Mouse (Mus musculus): ENCODE data around the gene Olfr799. TPM values are rescaled to one million over a fixed set of nuclear protein-coding genes. Genes with fewer than 3 reads are reported as not detected.

Gene Olfr799
- not detected in 2 replicates for polyA plus RNA-seq (2016; fragmentation: Nextera tagmentation; extraction: Ambion mirVana)

DNA sequence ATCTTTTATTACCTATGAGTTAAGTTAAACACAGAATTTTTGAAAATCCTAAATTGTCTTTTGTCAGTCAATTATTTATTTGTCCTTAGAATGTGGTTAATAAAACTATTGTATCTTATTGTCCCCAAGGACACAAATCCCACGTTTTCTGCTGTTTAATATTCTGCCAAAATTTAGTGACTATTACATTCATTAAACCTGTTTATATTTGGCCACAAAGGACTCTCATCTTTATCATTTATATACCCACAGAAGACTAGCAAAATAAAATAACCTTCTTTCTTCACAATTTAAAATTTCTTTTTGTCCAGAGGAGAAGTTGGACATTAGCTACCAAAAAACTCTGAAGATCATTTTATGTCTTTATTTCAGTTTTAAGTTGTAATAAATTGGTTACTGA is at the start of gene Olfr799:
Gene Olfr799 (plus strand): TSS at position 301 of the 400 bp plus-strand sequence.
- H3K9me3 ChIP-seq = no peaks in the 10 kb centered on the region
- no peaks in the 10 kb centered on the region for H3K4me1 ChIP-seq
- no peak for DNase-seq (ENCODE audit: low spot score)
- no peak within 1 kb of the TSS for H3K4me3 ChIP-seq
- no peaks in the 10 kb centered on the region for H3K36me3 ChIP-seq (replicated peaks)
- no peak within 1 kb of the TSS for H3K27ac ChIP-seq (replicated peaks)
- no peaks in the 10 kb centered on the region for H3K27me3 ChIP-seq (replicated peaks; ENCODE audit: low read depth, poor library complexity, severe bottlenecking)
- 43% methylated on average over 1 of the region's 1 CpGs for WGBS

DNA sequence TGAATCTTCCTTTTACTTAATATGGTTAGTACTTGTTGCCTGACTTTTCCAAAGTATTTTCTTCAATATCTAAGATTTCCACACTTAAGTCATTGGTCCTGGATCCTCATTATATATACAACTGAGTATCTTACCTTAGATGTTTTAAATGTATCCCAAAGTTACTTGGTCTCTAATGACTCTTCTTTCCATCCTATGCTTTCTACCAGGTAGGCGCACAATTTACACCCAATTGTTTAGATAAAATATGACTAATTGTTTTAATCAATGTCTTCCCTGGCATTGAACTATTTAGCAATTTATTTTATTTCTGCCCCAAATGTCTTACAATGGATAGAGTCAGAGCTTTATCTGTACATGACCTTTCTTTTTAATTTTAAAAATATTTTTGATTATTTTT is 24.8 kb upstream of the Olfr799 start, which contains the start of gene Olfr796:
Gene Olfr796 (minus strand): TSS at position 101 of the 400 bp plus-strand sequence.
- no peaks in the 10 kb centered on the region for H3K36me3 ChIP-seq (replicated peaks)
- H3K4me1 ChIP-seq = no peaks in the 10 kb centered on the region
- DNase-seq (ENCODE audit: low spot score) = no peak
- H3K9me3 ChIP-seq = no peaks in the 10 kb centered on the region
- no peak within 1 kb of the TSS for H3K4me3 ChIP-seq
- WGBS = 94% methylated on average over 1 of the region's 1 CpGs
- H3K27ac ChIP-seq (replicated peaks) = no peak within 1 kb of the TSS
- H3K27me3 ChIP-seq (replicated peaks; ENCODE audit: low read depth, poor library complexity, severe bottlenecking) = no peaks in the 10 kb centered on the region

DNA sequence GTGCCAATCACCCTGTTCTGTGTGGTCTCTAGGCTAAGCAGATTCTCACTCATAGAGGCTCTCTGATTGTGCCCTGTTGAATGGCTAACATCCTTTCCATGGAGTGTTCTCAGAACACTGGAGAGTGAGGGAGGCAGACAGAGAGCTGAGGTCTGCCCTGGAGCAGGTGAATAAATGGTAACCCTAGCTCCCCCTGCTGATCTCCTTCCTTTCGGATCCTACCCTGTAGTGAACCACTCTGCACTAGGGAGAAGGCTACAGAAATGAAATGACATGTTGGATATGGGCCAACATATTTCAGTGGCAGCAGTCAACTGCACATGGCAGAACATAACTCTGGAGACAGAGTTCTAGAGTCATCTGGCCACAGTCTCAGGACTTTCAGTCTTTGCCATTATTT is 15.6 kb upstream of the Olfr799 start:
- H3K36me3 ChIP-seq (replicated peaks) = no peaks in the 10 kb centered on the region
- H3K9me3 ChIP-seq = no peaks in the 10 kb centered on the region
- no peak for DNase-seq (ENCODE audit: low spot score)
- no peak overlapping the region for H3K4me3 ChIP-seq
- H3K4me1 ChIP-seq = no peaks in the 10 kb centered on the region
- 9% methylated on average over 1 of the region's 1 CpGs for WGBS
- no peak overlapping the region for H3K27ac ChIP-seq (replicated peaks)
- no peaks in the 10 kb centered on the region for H3K27me3 ChIP-seq (replicated peaks; ENCODE audit: low read depth, poor library complexity, severe bottlenecking)

DNA sequence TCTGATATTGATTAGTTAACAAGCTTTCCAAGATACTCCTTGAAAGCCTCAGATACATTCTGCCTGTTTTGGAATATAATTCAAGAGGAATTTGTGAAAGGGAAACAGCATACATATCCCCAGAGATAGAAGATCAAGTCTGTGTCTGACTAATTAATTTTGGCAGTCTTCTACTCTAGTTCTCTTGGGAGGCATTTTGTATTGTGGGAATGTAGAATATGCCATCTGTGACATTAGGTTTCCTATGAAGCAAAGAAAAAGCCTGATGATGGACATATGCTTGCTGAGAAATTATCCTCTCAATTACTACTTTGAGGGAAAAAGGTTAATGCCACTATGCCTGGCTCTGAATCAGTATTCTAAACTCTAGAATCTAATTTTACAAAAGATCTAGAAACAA is 14.0 kb upstream of the Olfr799 start:
- H3K27me3 ChIP-seq (replicated peaks; ENCODE audit: low read depth, poor library complexity, severe bottlenecking) = no peaks in the 10 kb centered on the region
- no peaks in the 10 kb centered on the region for H3K9me3 ChIP-seq
- H3K27ac ChIP-seq (replicated peaks) = no peak overlapping the region
- no peaks in the 10 kb centered on the region for H3K36me3 ChIP-seq (replicated peaks)
- H3K4me3 ChIP-seq = no peak overlapping the region
- DNase-seq (ENCODE audit: low spot score) = no peak
- no peaks in the 10 kb centered on the region for H3K4me1 ChIP-seq

DNA sequence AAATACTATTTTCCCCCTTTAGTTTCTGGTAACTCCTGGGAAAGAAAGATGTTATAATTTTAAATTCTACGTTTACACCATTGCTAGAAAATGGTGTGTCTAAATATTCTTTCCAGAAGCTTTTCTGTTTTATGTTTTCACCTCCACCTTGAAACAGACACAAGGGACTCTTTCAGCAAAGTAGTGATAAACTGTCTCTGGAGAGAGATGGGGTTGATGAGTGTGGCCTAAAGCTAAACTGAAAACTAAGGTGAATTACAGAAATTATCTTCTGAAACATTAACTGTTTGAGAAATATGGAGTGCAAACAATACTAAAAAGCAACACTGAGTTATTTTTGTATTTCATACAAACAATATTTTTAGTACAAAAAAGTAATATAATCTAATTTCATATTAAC is 9.4 kb upstream of the Olfr799 start, which contains the start of gene Olfr798:
Gene Olfr798 (minus strand): TSS at position 101 of the 400 bp plus-strand sequence.
- Histone ChIP-seq H3K27me3 (replicated peaks; ENCODE audit: low read depth, poor library complexity, severe bottlenecking) (no peaks in the 10 kb centered on the region), H3K27ac (replicated peaks) (no peak within 1 kb of the TSS), H3K4me3 (no peak within 1 kb of the TSS), H3K4me1 (no peaks in the 10 kb centered on the region), H3K9me3 (no peaks in the 10 kb centered on the region), H3K36me3 (replicated peaks) (no peaks in the 10 kb centered on the region)
- 80% methylated on average over 1 of the region's 1 CpGs for WGBS
- DNase-seq (ENCODE audit: low spot score) = no peak

DNA sequence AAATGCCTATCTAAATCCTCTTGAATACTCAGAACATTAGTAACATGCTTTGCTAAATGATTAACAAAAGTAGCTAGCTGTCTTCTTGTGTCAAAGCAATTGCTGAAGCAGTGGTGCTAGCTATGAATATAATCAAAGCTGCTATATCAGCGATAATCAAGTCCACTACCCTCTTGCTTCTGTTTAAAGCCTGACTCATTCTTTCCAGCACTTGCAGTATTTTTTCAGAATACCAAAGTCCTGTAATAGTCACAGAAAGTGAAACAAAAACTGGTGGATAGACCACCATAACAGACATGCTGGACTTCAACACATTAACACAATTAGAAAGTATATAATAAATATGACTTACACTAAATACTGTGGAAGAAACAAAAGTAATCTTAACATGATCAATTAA is 14.5 kb downstream of the Olfr799 start:
- DNase-seq (ENCODE audit: low spot score) = no peak
- Histone ChIP-seq H3K27ac (replicated peaks) (no peak overlapping the region), H3K9me3 (no peaks in the 10 kb centered on the region), H3K4me1 (no peaks in the 10 kb centered on the region), H3K27me3 (replicated peaks; ENCODE audit: low read depth, poor library complexity, severe bottlenecking) (no peaks in the 10 kb centered on the region), H3K36me3 (replicated peaks) (no peaks in the 10 kb centered on the region), H3K4me3 (no peak overlapping the region)
- WGBS = 87% methylated on average over 1 of the region's 1 CpGs

DNA sequence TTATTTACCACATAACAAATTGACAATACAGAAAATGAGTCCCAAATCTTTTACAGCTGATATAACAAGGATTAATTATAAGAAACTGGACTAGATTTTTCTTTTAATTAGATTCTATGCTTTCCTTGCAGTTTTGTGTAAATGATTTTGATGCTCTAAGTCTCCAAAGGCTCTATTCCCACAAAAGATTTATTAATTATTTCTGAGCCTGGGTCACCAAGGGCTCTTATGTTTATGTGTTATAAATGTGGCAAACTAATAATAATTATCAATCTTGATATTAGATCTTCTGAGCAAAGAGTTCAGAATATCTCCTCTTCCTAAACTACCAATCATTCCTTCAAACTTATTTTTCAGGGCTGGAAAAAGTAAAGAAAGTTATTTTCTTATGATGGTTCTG is 20.1 kb downstream of the Olfr799 start, which contains the start of gene Olfr800:
Gene Olfr800 (plus strand): TSS at position 301 of the 400 bp plus-strand sequence.
- DNase-seq (ENCODE audit: low spot score) = no peak
- Histone ChIP-seq H3K9me3 (no peaks in the 10 kb centered on the region), H3K27ac (replicated peaks) (no peak within 1 kb of the TSS), H3K4me3 (no peak within 1 kb of the TSS), H3K36me3 (replicated peaks) (no peaks in the 10 kb centered on the region), H3K27me3 (replicated peaks; ENCODE audit: low read depth, poor library complexity, severe bottlenecking) (no peaks in the 10 kb centered on the region), H3K4me1 (no peaks in the 10 kb centered on the region)

DNA sequence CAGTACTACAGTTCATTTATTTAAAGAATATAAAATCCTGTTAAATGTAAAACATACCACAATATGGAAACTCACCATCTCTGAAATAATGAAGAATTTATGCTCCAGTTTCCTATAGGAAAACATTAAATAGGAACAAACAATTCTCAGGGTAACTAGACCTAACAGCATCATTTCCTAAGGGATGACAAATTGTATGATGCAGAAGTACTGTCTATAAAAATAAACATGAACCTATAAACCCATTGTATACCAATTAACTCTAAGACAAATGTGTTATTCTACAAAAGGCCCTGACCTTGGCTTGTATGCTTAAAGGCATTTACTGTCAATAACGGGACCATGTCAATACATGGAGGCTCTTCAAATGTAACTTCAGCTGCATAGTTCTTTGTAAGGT is 36.5 kb downstream of the Olfr799 start, which contains the start of gene Olfr801:
Gene Olfr801 (minus strand): TSS at position 101 of the 400 bp plus-strand sequence.
- Histone ChIP-seq H3K9me3 (no peaks in the 10 kb centered on the region), H3K36me3 (replicated peaks) (no peaks in the 10 kb centered on the region), H3K27ac (replicated peaks) (no peak within 1 kb of the TSS), H3K27me3 (replicated peaks; ENCODE audit: low read depth, poor library complexity, severe bottlenecking) (no peaks in the 10 kb centered on the region), H3K4me3 (no peak within 1 kb of the TSS), H3K4me1 (no peaks in the 10 kb centered on the region)
- 68% methylated on average over 1 of the region's 1 CpGs for WGBS
- DNase-seq (ENCODE audit: low spot score) = no peak

DNA sequence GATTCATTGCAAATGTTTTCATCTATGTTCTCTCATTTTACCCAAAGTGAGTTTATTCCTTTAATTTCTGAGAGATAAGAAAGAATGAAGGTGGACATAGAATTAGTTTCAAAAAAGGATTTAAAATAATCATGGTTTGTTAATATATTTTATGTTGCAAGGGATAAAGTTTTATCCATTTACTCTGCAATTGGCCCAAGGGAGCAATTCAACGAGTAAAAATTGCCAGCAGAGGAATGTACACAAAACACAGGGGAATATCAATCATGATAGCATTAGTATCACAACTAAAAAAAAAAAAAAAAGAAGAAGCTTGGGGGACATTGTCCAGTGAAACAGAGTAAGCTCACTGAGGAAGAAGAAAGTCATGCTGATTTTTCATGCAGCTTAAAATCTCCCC is 50.8 kb downstream of the Olfr799 start, which contains the start of gene Olfr802:
Gene Olfr802 (minus strand): TSS at position 101 of the 400 bp plus-strand sequence.
- WGBS = 80% methylated on average over 1 of the region's 1 CpGs

DNA sequence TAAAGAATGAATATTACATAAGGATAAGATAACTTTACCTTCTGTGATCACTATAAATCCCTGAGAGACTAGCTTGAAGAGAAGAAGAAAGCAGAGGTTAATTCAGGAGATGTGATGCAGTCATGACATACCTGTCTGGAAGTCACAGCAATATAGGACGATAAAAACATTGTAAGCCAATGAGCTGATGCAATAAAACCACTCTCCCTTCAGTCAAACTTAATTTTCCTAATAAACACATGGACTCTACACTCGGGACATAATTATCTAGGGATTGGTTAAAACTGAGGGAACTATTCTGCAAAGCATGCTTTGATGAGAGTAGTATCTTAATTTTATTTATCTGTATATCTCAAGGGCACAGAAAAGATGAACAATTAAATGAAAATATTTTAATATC is 56.9 kb downstream of the Olfr799 start, which contains the start of gene Olfr803:
Gene Olfr803 (minus strand): TSS at position 101 of the 400 bp plus-strand sequence.
- Histone ChIP-seq H3K4me1 (no peaks in the 10 kb centered on the region), H3K27me3 (replicated peaks; ENCODE audit: low read depth, poor library complexity, severe bottlenecking) (no peaks in the 10 kb centered on the region), H3K36me3 (replicated peaks) (no peaks in the 10 kb centered on the region), H3K9me3 (no peaks in the 10 kb centered on the region), H3K27ac (replicated peaks) (no peak within 1 kb of the TSS), H3K4me3 (no peak within 1 kb of the TSS)
- DNase-seq (ENCODE audit: low spot score) = no peak
- 76% methylated on average over 2 of the region's 2 CpGs for WGBS

More for the DNA sequence above, 50.8 kb downstream of the Olfr799 start, which contains the start of gene Olfr802:
- Histone ChIP-seq H3K27me3 (replicated peaks; ENCODE audit: low read depth, poor library complexity, severe bottlenecking) (no peaks in the 10 kb centered on the region), H3K9me3 (no peaks in the 10 kb centered on the region), H3K36me3 (replicated peaks) (no peaks in the 10 kb centered on the region), H3K27ac (replicated peaks) (no peak within 1 kb of the TSS), H3K4me1 (no peaks in the 10 kb centered on the region), H3K4me3 (no peak within 1 kb of the TSS)
- DNase-seq (ENCODE audit: low spot score) = no peak

Other genes with a start within 250 kb of the Olfr799 start
- not detected in 2 replicates for gene Olfr785, start 232.1 kb upstream of the Olfr799 start, polyA plus RNA-seq (2016; fragmentation: Nextera tagmentation; extraction: Ambion mirVana)
- gene Olfr786, start 210.2 kb upstream of the Olfr799 start, polyA plus RNA-seq (2016; fragmentation: Nextera tagmentation; extraction: Ambion mirVana) = not detected in 2 replicates
- not detected in 2 replicates for gene Olfr787, start 175.6 kb upstream of the Olfr799 start, polyA plus RNA-seq (2016; fragmentation: Nextera tagmentation; extraction: Ambion mirVana)
- gene Olfr788, start 166.5 kb upstream of the Olfr799 start, polyA plus RNA-seq (2016; fragmentation: Nextera tagmentation; extraction: Ambion mirVana) = not detected in 2 replicates
- not detected in 2 replicates for gene Olfr789, start 152.7 kb upstream of the Olfr799 start, polyA plus RNA-seq (2016; fragmentation: Nextera tagmentation; extraction: Ambion mirVana)
- gene Olfr790, start 139.0 kb upstream of the Olfr799 start, polyA plus RNA-seq (2016; fragmentation: Nextera tagmentation; extraction: Ambion mirVana) = not detected in 2 replicates
- not detected in 2 replicates for gene Olfr791, start 115.7 kb upstream of the Olfr799 start, polyA plus RNA-seq (2016; fragmentation: Nextera tagmentation; extraction: Ambion mirVana)
- gene Olfr792, start 98.3 kb upstream of the Olfr799 start, polyA plus RNA-seq (2016; fragmentation: Nextera tagmentation; extraction: Ambion mirVana) = not detected in 2 replicates
- gene Olfr794, start 69.8 kb upstream of the Olfr799 start, polyA plus RNA-seq (2016; fragmentation: Nextera tagmentation; extraction: Ambion mirVana) = not detected in 2 replicates
- gene Olfr796, start 24.9 kb upstream of the Olfr799 start, polyA plus RNA-seq (2016; fragmentation: Nextera tagmentation; extraction: Ambion mirVana) = not detected in 2 replicates
- gene Olfr798, start 9.6 kb upstream of the Olfr799 start, polyA plus RNA-seq (2016; fragmentation: Nextera tagmentation; extraction: Ambion mirVana) = not detected in 2 replicates
- not detected in 2 replicates for gene Olfr800, start 20.2 kb downstream of the Olfr799 start, polyA plus RNA-seq (2016; fragmentation: Nextera tagmentation; extraction: Ambion mirVana)
- gene Olfr801, start 36.4 kb downstream of the Olfr799 start, polyA plus RNA-seq (2016; fragmentation: Nextera tagmentation; extraction: Ambion mirVana) = not detected in 2 replicates
- 0.04 TPM in 1 of 2 replicates, not detected in the other for gene Olfr802, start 50.7 kb downstream of the Olfr799 start, polyA plus RNA-seq (2016; fragmentation: Nextera tagmentation; extraction: Ambion mirVana)
- not detected in 2 replicates for gene Olfr803, start 56.8 kb downstream of the Olfr799 start, polyA plus RNA-seq (2016; fragmentation: Nextera tagmentation; extraction: Ambion mirVana)
- gene Olfr804, start 65.7 kb downstream of the Olfr799 start, polyA plus RNA-seq (2016; fragmentation: Nextera tagmentation; extraction: Ambion mirVana) = not detected in 2 replicates
- not detected in 2 replicates for gene Olfr805, start 91.9 kb downstream of the Olfr799 start, polyA plus RNA-seq (2016; fragmentation: Nextera tagmentation; extraction: Ambion mirVana)
- not detected in 2 replicates for gene Olfr806, start 104.4 kb downstream of the Olfr799 start, polyA plus RNA-seq (2016; fragmentation: Nextera tagmentation; extraction: Ambion mirVana)
- not detected in 2 replicates for gene Olfr807, start 120.3 kb downstream of the Olfr799 start, polyA plus RNA-seq (2016; fragmentation: Nextera tagmentation; extraction: Ambion mirVana)
- not detected in 2 replicates for gene Olfr808, start 128.0 kb downstream of the Olfr799 start, polyA plus RNA-seq (2016; fragmentation: Nextera tagmentation; extraction: Ambion mirVana)
- not detected in 2 replicates for gene Olfr809, start 137.2 kb downstream of the Olfr799 start, polyA plus RNA-seq (2016; fragmentation: Nextera tagmentation; extraction: Ambion mirVana)
- gene Olfr810, start 157.4 kb downstream of the Olfr799 start, polyA plus RNA-seq (2016; fragmentation: Nextera tagmentation; extraction: Ambion mirVana) = not detected in 2 replicates
- gene Olfr811, start 166.9 kb downstream of the Olfr799 start, polyA plus RNA-seq (2016; fragmentation: Nextera tagmentation; extraction: Ambion mirVana) = not detected in 2 replicates
- gene Olfr812, start 208.6 kb downstream of the Olfr799 start, polyA plus RNA-seq (2016; fragmentation: Nextera tagmentation; extraction: Ambion mirVana) = not detected in 2 replicates
- gene Olfr813, start 217.9 kb downstream of the Olfr799 start, polyA plus RNA-seq (2016; fragmentation: Nextera tagmentation; extraction: Ambion mirVana) = not detected in 2 replicates
- gene Olfr814, start 242.4 kb downstream of the Olfr799 start, polyA plus RNA-seq (2016; fragmentation: Nextera tagmentation; extraction: Ambion mirVana) = not detected in 2 replicates

Measured in embryonic facial prominence, embryonic 10.5 days (tissue).